Mouse (Mus musculus) bone marrow macrophage, adult 2 months (primary cell): ENCODE results near the gene Abcc2. TPM values are rescaled to one million over a fixed set of nuclear protein-coding genes. Genes with fewer than 3 reads are reported as not detected.

Source experiments
- H3K27ac ChIP-seq: 2 replicates; pipeline ENCODE4 v1.5.1; 2012; ENCODE audit warnings: low read depth, low read length; ENCODE audit not compliant: insufficient read depth
- H3K4me1 ChIP-seq: 2 replicates; pipeline ENCODE4 v1.6.1; 2012; ENCODE audit warnings: low read length; ENCODE audit not compliant: control insufficient read depth, insufficient read depth
- H3K4me3 ChIP-seq: 2 replicates; pipeline ENCODE4 v1.5.1; 2012; ENCODE audit warnings: mild to moderate bottlenecking, low read length, moderate library complexity; ENCODE audit not compliant: insufficient read depth
- CTCF ChIP-seq: IDR thresholded peaks from 2 replicates; pipeline ENCODE4 v1.5.1; 2012; ENCODE audit warnings: low read depth, mild to moderate bottlenecking, low read length, moderate library complexity
- POLR2A ChIP-seq: IDR thresholded peaks from 2 replicates; pipeline ENCODE4 v1.6.1; 2012; ENCODE audit warnings: mild to moderate bottlenecking, low read depth, low read length, borderline replicate concordance
- polyA plus RNA-seq: library from polyadenylated mRNA; stranded (reverse); fragments of >200 nt; gene quantifications from 2 replicates; pipeline ENCODE4 v1.2.4, GENCODE M21; 2012; ENCODE audit not compliant: missing spikeins, insufficient read depth, insufficient read length

Gene Abcc2
- polyA plus RNA-seq, 1 experiment: 0.78 TPM

GRCm38 (mm10) chr19:43847966-43848365 lies 66.0 kb downstream of the Abcc2 start:
- no peak overlapping the region for H3K27ac ChIP-seq
- no peak for TF ChIP-seq POLR2A
- TF ChIP-seq CTCF: no peak
- peaks cover 6% of the 10 kb centered on the region; the same call in 1 of the 2 replicates for H3K4me1 ChIP-seq
- no peak overlapping the region for H3K4me3 ChIP-seq

GRCm38 (mm10) chr19:43850026-43850425 lies 68.0 kb downstream of the Abcc2 start:
- TF ChIP-seq POLR2A: no peak
- no peak for TF ChIP-seq CTCF
- H3K4me1 ChIP-seq: peaks cover 4% of the 10 kb centered on the region; the same call in 1 of the 2 replicates
- H3K27ac ChIP-seq: no peak overlapping the region
- no peak overlapping the region for H3K4me3 ChIP-seq

- TF ChIP-seq CTCF (peak; percentile 20; the same call in 1 of the 2 replicates), POLR2A (no peak)
- H3K27ac ChIP-seq: no peak overlapping the region
- no peak overlapping the region for H3K4me3 ChIP-seq
- peaks cover 4% of the 10 kb centered on the region; the same call in 1 of the 2 replicates for H3K4me1 ChIP-seq
Measured at GRCm38 (mm10) chr19:43851996-43852630, 70.1 kb downstream of the Abcc2 start.

GRCm38 (mm10) chr19:43852837-43853545 lies 71.0 kb downstream of the Abcc2 start:
- H3K27ac ChIP-seq: no peak overlapping the region
- TF ChIP-seq POLR2A (no peak), CTCF (no peak; the same call in none of the 2 replicates)
- H3K4me1 ChIP-seq: peaks cover 6% of the 10 kb centered on the region; the same call in 1 of the 2 replicates
- H3K4me3 ChIP-seq: no peak overlapping the region

- Histone ChIP-seq H3K4me1 (peaks cover 2% of the 10 kb centered on the region; the same call in 1 of the 2 replicates), H3K27ac (no peak overlapping the region), H3K4me3 (no peak overlapping the region)
- no peak for TF ChIP-seq POLR2A
- TF ChIP-seq CTCF: no peak
Measured at GRCm38 (mm10) chr19:43857347-43857746, 75.4 kb downstream of the Abcc2 start.

GRCm38 (mm10) chr19:43870418-43870817 lies 88.4 kb downstream of the Abcc2 start:
- TF ChIP-seq CTCF (no peak), POLR2A (no peak)
- H3K4me1 ChIP-seq: peaks cover 5% of the 10 kb centered on the region; the same call in 1 of the 2 replicates
- H3K4me3 ChIP-seq: no peak overlapping the region
- H3K27ac ChIP-seq: no peak overlapping the region

GRCm38 (mm10) chr19:43874351-43874750 lies 92.4 kb downstream of the Abcc2 start:
- H3K4me3 ChIP-seq: no peak overlapping the region
- H3K4me1 ChIP-seq: peaks cover 9% of the 10 kb centered on the region
- H3K27ac ChIP-seq: no peak overlapping the region
- TF ChIP-seq POLR2A: no peak
- TF ChIP-seq CTCF: no peak

GRCm38 (mm10) chr19:43875996-43876395 lies 94.0 kb downstream of the Abcc2 start:
- TF ChIP-seq POLR2A: no peak
- TF ChIP-seq CTCF: no peak
- 0 out of 2 replicates have a peak overlapping the region, but pooled peaks have one; percentile 15 for H3K27ac ChIP-seq
- peaks cover 8% of the 10 kb centered on the region for H3K4me1 ChIP-seq
- H3K4me3 ChIP-seq: no peak overlapping the region

GRCm38 (mm10) chr19:43877364-43877763 lies 95.4 kb downstream of the Abcc2 start:
- H3K4me3 ChIP-seq: no peak overlapping the region
- TF ChIP-seq CTCF: no peak
- TF ChIP-seq POLR2A: no peak
- peaks cover 8% of the 10 kb centered on the region for H3K4me1 ChIP-seq
- H3K27ac ChIP-seq: no peak overlapping the region
